Mouse (Mus musculus) lung, embryonic 16.5 days (tissue): ENCODE results near the gene Rd3. TPM values are rescaled to one million over a fixed set of nuclear protein-coding genes. Genes with fewer than 3 reads are reported as not detected.

Source experiments
- ATAC-seq: fragments of 200-750 bp; cut with Nextera tagmentation; 2 replicates; pipeline ENCODE4 v1.8.0; 2017; ENCODE audit warnings: low read depth, mild to moderate bottlenecking, moderate library complexity
- H3K27ac ChIP-seq: fragments of 300-500 bp; sonication (generic); 2 replicates; pipeline ENCODE4 v1.5.1; 2014; ENCODE audit warnings: mild to moderate bottlenecking, control low read depth, low read length
- H3K27me3 ChIP-seq: fragments of 300-500 bp; sonication (generic); 2 replicates; pipeline ENCODE4 v1.6.1; 2014; ENCODE audit warnings: low read depth, low read length, mixed read lengths; ENCODE audit not compliant: control insufficient read depth, insufficient read depth
- H3K36me3 ChIP-seq: fragments of 300-500 bp; sonication (generic); 2 replicates; pipeline ENCODE4 v1.6.1; 2014; ENCODE audit warnings: low read length; ENCODE audit not compliant: control insufficient read depth, insufficient read depth
- H3K4me1 ChIP-seq: fragments of 300-500 bp; sonication (generic); replicated peaks from 2 replicates; pipeline ENCODE4 v1.6.1; 2014; ENCODE audit warnings: low read length, mixed read lengths; ENCODE audit not compliant: control insufficient read depth, insufficient read depth
- H3K4me2 ChIP-seq: fragments of 300-500 bp; sonication (generic); 2 replicates; pipeline ENCODE4 v1.6.1; 2014; ENCODE audit warnings: low read depth, low read length, control low read depth
- H3K4me3 ChIP-seq: fragments of 300-500 bp; sonication (generic); 2 replicates; pipeline ENCODE4 v1.5.1; 2014; ENCODE audit warnings: mild to moderate bottlenecking, low read length, control low read depth
- H3K9ac ChIP-seq: fragments of 300-500 bp; sonication (generic); 2 replicates; pipeline ENCODE4 v1.6.1; 2014; ENCODE audit warnings: low read length, control low read depth
- H3K9me3 ChIP-seq: fragments of 300-500 bp; sonication (generic); 2 replicates; pipeline ENCODE4 v1.6.1; 2016; ENCODE audit warnings: low read length; ENCODE audit not compliant: control insufficient read depth
- WGBS: fragments of 180-500 bp; shearing (Covaris S2); extraction: QIAGEN DNeasy Blood & Tissue Kit; methylation state at CpG from one replicate; pipeline ENCODE4 v1.1.7; 2014; 5-methylcytosine and 5-hydroxymethylcytosine counted together
- polyA plus RNA-seq: library from polyadenylated mRNA; unstranded; fragments of >200 nt; fragmentation: Nextera tagmentation; extraction: Ambion mirVana; gene quantifications from 2 replicates; pipeline ENCODE4 v1.2.1, GENCODE M21; 2015

Gene Rd3
- polyA plus RNA-seq, 1 experiment from 2014 or later, result 2.9 TPM

GRCm38 (mm10) chr1:191945756-191946155 is 31.4 kb upstream of the Rd3 start:
- H3K4me2 ChIP-seq, result no peak overlapping the region
- H3K36me3 ChIP-seq, result no peaks in the 10 kb centered on the region
- H3K9me3 ChIP-seq, result no peaks in the 10 kb centered on the region
- ATAC-seq, result no peak
- H3K27ac ChIP-seq, result no peak overlapping the region
- 78% methylated on average over 5 of the region's 5 CpGs for WGBS
- no peak overlapping the region for H3K4me3 ChIP-seq
- 0 out of 2 replicates have a peak, but pooled peaks cover 2% of the 10 kb centered on the region for H3K4me1 ChIP-seq
- H3K27me3 ChIP-seq, result no peaks in the 10 kb centered on the region
- no peak overlapping the region for H3K9ac ChIP-seq

- H3K27ac ChIP-seq, result peak overlapping the region; percentile 51
- no peaks in the 10 kb centered on the region for H3K36me3 ChIP-seq
- H3K4me2 ChIP-seq, result no peak overlapping the region
- H3K4me1 ChIP-seq, result 0 out of 2 replicates have a peak, but pooled peaks cover 2% of the 10 kb centered on the region
- no peaks in the 10 kb centered on the region for H3K27me3 ChIP-seq
- ATAC-seq, result no peak
- no peaks in the 10 kb centered on the region for H3K9me3 ChIP-seq
- H3K9ac ChIP-seq, result no peak overlapping the region
- WGBS, result 75% methylated on average over 7 of the region's 7 CpGs
- no peak overlapping the region for H3K4me3 ChIP-seq
These were observed 30.9 kb upstream of the Rd3 start for GRCm38 (mm10) chr1:191946261-191946660.

- no peaks in the 10 kb centered on the region for H3K27me3 ChIP-seq
- H3K9me3 ChIP-seq, result no peaks in the 10 kb centered on the region
- no peak for ATAC-seq
- no peak overlapping the region for H3K4me2 ChIP-seq
- H3K4me3 ChIP-seq, result no peak overlapping the region
- no peak overlapping the region for H3K27ac ChIP-seq
- H3K36me3 ChIP-seq, result no peaks in the 10 kb centered on the region
- no peak overlapping the region for H3K9ac ChIP-seq
- 0 out of 2 replicates have a peak, but pooled peaks cover 2% of the 10 kb centered on the region for H3K4me1 ChIP-seq
- 30% methylated on average over 2 of the region's 2 CpGs for WGBS
These were observed 30.3 kb upstream of the Rd3 start for GRCm38 (mm10) chr1:191946835-191947234.

- H3K9ac ChIP-seq, result no peak overlapping the region
- WGBS, result 62% methylated on average over 8 of the region's 8 CpGs
These were observed 29.4 kb upstream of the Rd3 start for GRCm38 (mm10) chr1:191947796-191948195.

DNA sequence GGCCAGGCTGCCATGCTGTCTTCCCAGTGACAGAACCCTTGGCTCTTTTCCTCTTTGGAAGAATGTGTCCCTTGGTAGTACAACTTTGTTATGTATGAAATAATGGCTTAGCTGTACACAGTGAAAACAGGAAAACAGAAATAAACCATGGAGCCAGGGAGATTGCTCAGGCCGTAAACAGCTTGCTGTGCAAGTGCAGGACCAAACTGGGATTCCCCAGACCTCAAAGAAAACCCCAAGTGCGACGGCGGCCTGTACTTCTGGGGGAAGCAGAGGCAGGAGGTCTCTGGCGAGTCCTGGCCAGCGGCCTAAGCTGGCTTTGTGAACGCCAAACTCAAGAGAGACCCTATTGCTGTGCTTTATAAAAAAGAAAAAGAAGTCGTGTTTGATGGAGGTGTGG is 28.6 kb upstream of the Rd3 start:
- H3K9me3 ChIP-seq, result no peaks in the 10 kb centered on the region
- H3K27me3 ChIP-seq, result no peaks in the 10 kb centered on the region
- no peak overlapping the region for H3K9ac ChIP-seq
- no peak overlapping the region for H3K27ac ChIP-seq
- no peak overlapping the region for H3K4me3 ChIP-seq
- H3K4me1 ChIP-seq, result 0 out of 2 replicates have a peak, but pooled peaks cover 2% of the 10 kb centered on the region
- H3K4me2 ChIP-seq, result no peak overlapping the region
- no peak for ATAC-seq
- no peaks in the 10 kb centered on the region for H3K36me3 ChIP-seq
- WGBS, result 71% methylated on average over 8 of the region's 8 CpGs

More at GRCm38 (mm10) chr1:191947796-191948195, 29.4 kb upstream of the Rd3 start:
- Histone ChIP-seq H3K4me3 (no peak overlapping the region), H3K9me3 (no peaks in the 10 kb centered on the region), H3K4me1 (0 out of 2 replicates have a peak, but pooled peaks cover 2% of the 10 kb centered on the region), H3K4me2 (no peak overlapping the region), H3K27ac (no peak overlapping the region), H3K36me3 (no peaks in the 10 kb centered on the region), H3K27me3 (no peaks in the 10 kb centered on the region)
- ATAC-seq, result no peak

GRCm38 (mm10) chr1:191950611-191951010 is 26.6 kb upstream of the Rd3 start:
- peak; percentile 26; the same call in 1 of the 2 replicates for ATAC-seq
- Histone ChIP-seq H3K4me2 (no peak overlapping the region), H3K4me1 (0 out of 2 replicates have a peak, but pooled peaks cover 6% of the 10 kb centered on the region), H3K27me3 (no peaks in the 10 kb centered on the region), H3K27ac (no peak overlapping the region), H3K4me3 (no peak overlapping the region), H3K36me3 (no peaks in the 10 kb centered on the region), H3K9me3 (no peaks in the 10 kb centered on the region), H3K9ac (no peak overlapping the region)
- 38% methylated on average over 2 of the region's 2 CpGs for WGBS

- H3K9me3 ChIP-seq, result no peaks in the 10 kb centered on the region
- H3K4me2 ChIP-seq, result no peak overlapping the region
- no peak overlapping the region for H3K9ac ChIP-seq
- H3K4me3 ChIP-seq, result no peak overlapping the region
- H3K27ac ChIP-seq, result no peak overlapping the region
- no peaks in the 10 kb centered on the region for H3K36me3 ChIP-seq
- 91% methylated on average over 11 of the region's 11 CpGs for WGBS
- no peak for ATAC-seq
- H3K4me1 ChIP-seq, result 0 out of 2 replicates have a peak, but pooled peaks cover 4% of the 10 kb centered on the region
- no peaks in the 10 kb centered on the region for H3K27me3 ChIP-seq
These were observed 24.3 kb upstream of the Rd3 start for GRCm38 (mm10) chr1:191952733-191953335.

DNA sequence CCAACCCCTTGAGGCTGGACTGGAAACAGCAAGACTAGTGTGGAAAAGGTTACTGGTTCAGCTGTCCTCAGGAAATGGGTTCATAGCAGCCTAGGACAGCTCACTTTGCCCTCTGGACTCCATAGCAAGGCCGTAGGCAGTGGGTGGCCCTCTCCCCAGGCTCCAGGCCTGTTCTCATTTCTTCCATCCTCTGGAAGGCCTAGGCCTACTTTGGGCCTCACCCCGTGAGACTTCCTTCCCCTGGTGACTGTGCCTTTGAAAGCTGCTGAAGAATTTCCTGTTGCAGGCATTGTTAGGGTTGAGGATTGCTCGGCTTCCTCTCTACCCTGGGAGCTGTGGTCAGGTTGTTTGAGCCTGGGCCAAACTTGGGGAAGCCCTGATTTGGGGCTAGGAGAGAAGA is 22.1 kb upstream of the Rd3 start:
- no peaks in the 10 kb centered on the region for H3K9me3 ChIP-seq
- no peaks in the 10 kb centered on the region for H3K36me3 ChIP-seq
- no peak overlapping the region for H3K9ac ChIP-seq
- H3K27me3 ChIP-seq, result no peaks in the 10 kb centered on the region
- ATAC-seq, result peak; percentile 59
- no peak overlapping the region for H3K4me3 ChIP-seq
- H3K27ac ChIP-seq, result peak overlapping the region; percentile 90
- H3K4me2 ChIP-seq, result no peak overlapping the region
- 47% methylated on average over 3 of the region's 3 CpGs for WGBS
- H3K4me1 ChIP-seq, result 0 out of 2 replicates have a peak, but pooled peaks cover 4% of the 10 kb centered on the region

GRCm38 (mm10) chr1:191956261-191956660 is 20.9 kb upstream of the Rd3 start:
- H3K4me2 ChIP-seq, result peak overlapping the region; percentile 28
- H3K4me1 ChIP-seq, result 0 out of 2 replicates have a peak, but pooled peaks cover 4% of the 10 kb centered on the region
- no peak overlapping the region for H3K9ac ChIP-seq
- H3K27me3 ChIP-seq, result no peaks in the 10 kb centered on the region
- ATAC-seq, result peak; percentile 72
- H3K4me3 ChIP-seq, result no peak overlapping the region; the same call in 1 of the 2 replicates
- 63% methylated on average over 3 of the region's 3 CpGs for WGBS
- H3K27ac ChIP-seq, result peak overlapping the region; percentile 90
- H3K9me3 ChIP-seq, result no peaks in the 10 kb centered on the region
- H3K36me3 ChIP-seq, result no peaks in the 10 kb centered on the region
